Mouse (Mus musculus) kidney, postnatal 0 days (tissue): Measurements from ENCODE around the gene Pcx. TPM values are rescaled to one million over a fixed set of nuclear protein-coding genes. Genes with fewer than 3 reads are reported as not detected.

Experiments
- ATAC-seq: fragments of 200-750 bp; cut with Nextera tagmentation; replicated peaks from 2 replicates; pipeline ENCODE4 v1.8.0; 2017; ENCODE audit warnings: low read depth, moderate number of reproducible peaks, moderate TSS enrichment, moderate library complexity; ENCODE audit not compliant: low FRiP score
- DNase-seq: peaks from one replicate; pipeline ENCODE4 v3.0.0-alpha.2; 2016; ENCODE audit warnings: low spot score
- H3K27ac ChIP-seq: fragments of 300-500 bp; sonication (generic); 2 replicates; pipeline ENCODE4 v1.5.1; 2014; ENCODE audit warnings: mild to moderate bottlenecking
- H3K27me3 ChIP-seq: fragments of 300-500 bp; sonication (generic); 2 replicates; pipeline ENCODE4 v1.6.1; 2014; ENCODE audit warnings: low read length, mixed read lengths; ENCODE audit not compliant: insufficient read depth
- H3K36me3 ChIP-seq: fragments of 300-500 bp; sonication (generic); 2 replicates; pipeline ENCODE4 v1.6.1; 2014; ENCODE audit warnings: low read length, mixed read lengths; ENCODE audit not compliant: insufficient read depth
- H3K4me1 ChIP-seq: fragments of 300-500 bp; sonication (generic); replicated peaks from 2 replicates; pipeline ENCODE4 v1.6.1; 2014; ENCODE audit warnings: antibody characterized with exemption, low read length, mixed read lengths; ENCODE audit not compliant: insufficient read depth
- H3K4me2 ChIP-seq: fragments of 300-500 bp; sonication (generic); 2 replicates; pipeline ENCODE4 v1.6.1; 2014; ENCODE audit warnings: mild to moderate bottlenecking, low read length, moderate library complexity, mixed read lengths
- H3K4me3 ChIP-seq: fragments of 300-500 bp; sonication (generic); replicated peaks from 2 replicates; pipeline ENCODE4 v1.5.1; 2014; ENCODE audit warnings: low read depth, low read length
- H3K9ac ChIP-seq: fragments of 300-500 bp; sonication (generic); 2 replicates; pipeline ENCODE4 v1.6.1; 2014; ENCODE audit warnings: low read depth, low read length
- H3K9me3 ChIP-seq: fragments of 300-500 bp; sonication (generic); replicated peaks from 2 replicates; pipeline ENCODE4 v1.6.1; 2016; ENCODE audit warnings: low read length, inconsistent platforms, mixed read lengths
- CTCF ChIP-seq: IDR thresholded peaks from 2 replicates; pipeline ENCODE4 v1.5.1; 2016; ENCODE audit warnings: antibody characterized with exemption, low read depth, mild to moderate bottlenecking, moderate library complexity
- WGBS: fragments of 180-500 bp; shearing (Covaris S2); extraction: QIAGEN DNeasy Blood & Tissue Kit; methylation state at CpG from one replicate; pipeline ENCODE4 v1.1.7; 2014; 5-methylcytosine and 5-hydroxymethylcytosine counted together
- polyA plus RNA-seq: library from polyadenylated mRNA; unstranded; fragments of >200 nt; fragmentation: Nextera tagmentation; extraction: Ambion mirVana; gene quantifications from 2 replicates; pipeline ENCODE4 v1.2.1, GENCODE M21; 2015

The Pcx gene
- polyA plus RNA-seq, 1 experiment from 2014 or later = 57.6 TPM

- H3K9ac ChIP-seq = no peak overlapping the region
Observed at GRCm38 (mm10) chr19:4619461-4619860, 109.2 kb downstream of the Pcx start.

GRCm38 (mm10) chr19:4620721-4621120 lies 110.4 kb downstream of the Pcx start:
- Histone ChIP-seq H3K36me3 (peaks cover 29% of the 10 kb centered on the region), H3K9me3 (no peaks in the 10 kb centered on the region), H3K9ac (no peak overlapping the region), H3K4me2 (no peak overlapping the region), H3K27me3 (no peaks in the 10 kb centered on the region), H3K4me1 (peaks cover 5% of the 10 kb centered on the region; the same call in 1 of the 2 replicates), H3K27ac (no peak overlapping the region), H3K4me3 (no peak overlapping the region)
- DNase-seq (no peak), ATAC-seq (no peak)
- TF ChIP-seq CTCF = no peak
- 81% methylated on average over 7 of the region's 7 CpGs for WGBS

More at GRCm38 (mm10) chr19:4619461-4619860, 109.2 kb downstream of the Pcx start:
- H3K4me2 ChIP-seq = no peak overlapping the region
- H3K9me3 ChIP-seq = no peaks in the 10 kb centered on the region
- no peak for DNase-seq
- 0 out of 2 replicates have a peak, but pooled peaks cover 2% of the 10 kb centered on the region for H3K4me1 ChIP-seq
- no peak overlapping the region for H3K4me3 ChIP-seq
- no peak for TF ChIP-seq CTCF
- ATAC-seq = no peak
- H3K27me3 ChIP-seq = no peaks in the 10 kb centered on the region
- H3K36me3 ChIP-seq = peaks cover 29% of the 10 kb centered on the region
- H3K27ac ChIP-seq = no peak overlapping the region
- 72% methylated on average over 10 of the region's 10 CpGs for WGBS

DNA sequence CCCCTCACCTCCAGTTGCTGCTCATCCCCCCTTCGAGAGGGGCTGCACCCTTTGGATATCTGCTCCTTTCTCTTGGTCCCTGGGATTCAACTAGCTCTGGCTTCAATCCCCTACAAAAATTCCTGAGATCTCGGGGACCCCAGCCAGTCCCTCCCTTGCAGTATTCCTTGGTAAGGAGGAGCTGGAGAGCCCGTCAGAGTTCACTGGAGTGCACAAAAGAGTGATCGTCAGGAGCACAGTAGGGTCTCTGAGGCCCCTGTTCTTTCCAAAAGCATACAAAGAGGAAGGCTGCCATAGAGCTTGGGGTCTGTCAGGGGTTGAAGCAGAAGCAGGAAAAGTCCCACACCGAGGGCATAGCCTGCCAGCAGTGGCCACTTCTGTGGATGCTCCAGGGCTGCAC lies 112.5 kb downstream of the Pcx start:
- Histone ChIP-seq H3K4me2 (no peak overlapping the region), H3K4me1 (peaks cover 11% of the 10 kb centered on the region; the same call in 1 of the 2 replicates), H3K9me3 (no peaks in the 10 kb centered on the region), H3K27me3 (no peaks in the 10 kb centered on the region), H3K9ac (no peak overlapping the region), H3K36me3 (peaks cover 29% of the 10 kb centered on the region), H3K4me3 (no peak overlapping the region), H3K27ac (no peak overlapping the region)
- 89% methylated on average over 5 of the region's 5 CpGs for WGBS
- ATAC-seq (no peak), DNase-seq (no peak)
- no peak for TF ChIP-seq CTCF

GRCm38 (mm10) chr19:4623419-4623818 lies 113.1 kb downstream of the Pcx start:
- Histone ChIP-seq H3K4me3 (no peak overlapping the region), H3K36me3 (peaks cover 29% of the 10 kb centered on the region), H3K27ac (no peak overlapping the region), H3K27me3 (no peaks in the 10 kb centered on the region), H3K9me3 (no peaks in the 10 kb centered on the region), H3K4me1 (peaks cover 11% of the 10 kb centered on the region; the same call in 1 of the 2 replicates), H3K4me2 (no peak overlapping the region), H3K9ac (no peak overlapping the region)
- 96% methylated on average over 9 of the region's 9 CpGs for WGBS
- no peak for TF ChIP-seq CTCF
- DNase-seq = no peak
- no peak for ATAC-seq

GRCm38 (mm10) chr19:4624006-4624405 lies 113.7 kb downstream of the Pcx start:
- Histone ChIP-seq H3K4me1 (peaks cover 11% of the 10 kb centered on the region; the same call in 1 of the 2 replicates), H3K27me3 (no peaks in the 10 kb centered on the region), H3K4me3 (no peak overlapping the region), H3K27ac (no peak overlapping the region), H3K36me3 (peaks cover 29% of the 10 kb centered on the region), H3K4me2 (no peak overlapping the region), H3K9ac (no peak overlapping the region), H3K9me3 (no peaks in the 10 kb centered on the region)
- ATAC-seq (no peak), DNase-seq (no peak)
- TF ChIP-seq CTCF = no peak
- WGBS = 94% methylated on average over 12 of the region's 12 CpGs

- no peaks in the 10 kb centered on the region for H3K27me3 ChIP-seq
- DNase-seq (no peak), ATAC-seq (no peak; the same call in 1 of the 2 replicates)
- H3K4me2 ChIP-seq = peak overlapping the region; percentile 73
- H3K36me3 ChIP-seq = peaks cover 29% of the 10 kb centered on the region
- H3K9ac ChIP-seq = peak overlapping the region; percentile 90
- peak overlapping the region; percentile 89; the same call in 1 of the 2 replicates for H3K27ac ChIP-seq
- peak overlapping the region; percentile 84 for H3K4me3 ChIP-seq
- WGBS = 21% methylated on average over 4 of the region's 4 CpGs
- H3K4me1 ChIP-seq = peaks cover 11% of the 10 kb centered on the region; the same call in 1 of the 2 replicates
- TF ChIP-seq CTCF = no peak
- H3K9me3 ChIP-seq = no peaks in the 10 kb centered on the region
Observed at GRCm38 (mm10) chr19:4624406-4625178, 114.3 kb downstream of the Pcx start.
